Mouse (Mus musculus) forebrain, postnatal 0 days (tissue): ENCODE measurements around the gene Vgll4. TPM values are rescaled to one million over a fixed set of nuclear protein-coding genes. Genes with fewer than 3 reads are reported as not detected.

ENCODE experiments used
- ATAC-seq: fragments of 200-750 bp; cut with Nextera tagmentation; 2 replicates; pipeline ENCODE4 v1.8.0; 2017; ENCODE audit warnings: mild to moderate bottlenecking, moderate library complexity
- DNase-seq: peaks from one replicate; pipeline ENCODE4 v3.0.0-alpha.2; 2015
- H3K27ac ChIP-seq: fragments of 300-500 bp; sonication (generic); 2 replicates; pipeline ENCODE4 v1.5.1; 2014; ENCODE audit warnings: low read depth, mild to moderate bottlenecking, antibody characterized with exemption, low read length, moderate library complexity, mixed read lengths
- H3K27me3 ChIP-seq: fragments of 300-500 bp; sonication (generic); 2 replicates; pipeline ENCODE4 v1.6.1; 2014; ENCODE audit warnings: mild to moderate bottlenecking, low read length, mixed read lengths; ENCODE audit not compliant: insufficient read depth
- H3K36me3 ChIP-seq: fragments of 300-500 bp; sonication (generic); 2 replicates; pipeline ENCODE4 v1.6.1; 2014; ENCODE audit warnings: mild to moderate bottlenecking, moderate library complexity; ENCODE audit not compliant: insufficient read depth
- H3K4me1 ChIP-seq: fragments of 300-500 bp; sonication (generic); 2 replicates; pipeline ENCODE4 v1.6.1; 2014; ENCODE audit warnings: antibody characterized with exemption; ENCODE audit not compliant: insufficient read depth
- H3K4me2 ChIP-seq: fragments of 300-500 bp; sonication (generic); 2 replicates; pipeline ENCODE4 v1.6.1; 2014; ENCODE audit warnings: low read depth, mild to moderate bottlenecking, moderate library complexity
- H3K4me3 ChIP-seq: fragments of 300-500 bp; sonication (generic); 2 replicates; pipeline ENCODE4 v1.5.1; 2014; ENCODE audit warnings: low read depth, low read length, mixed read lengths
- H3K9ac ChIP-seq: fragments of 300-500 bp; sonication (generic); 2 replicates; pipeline ENCODE4 v1.6.1; 2014; ENCODE audit warnings: mild to moderate bottlenecking
- H3K9me3 ChIP-seq: fragments of 300-500 bp; sonication (generic); 2 replicates; pipeline ENCODE4 v1.6.1; 2016; ENCODE audit warnings: low read length
- CTCF ChIP-seq: sonication (generic); IDR thresholded peaks from 2 replicates; pipeline ENCODE4 v1.5.1; 2016; ENCODE audit warnings: antibody characterized with exemption, control low read depth, low read depth
- WGBS: fragments of 180-500 bp; shearing (Covaris S2); extraction: QIAGEN DNeasy Blood & Tissue Kit; methylation state at CpG from one replicate; pipeline ENCODE4 v1.1.7; 2014; 5-methylcytosine and 5-hydroxymethylcytosine counted together
- polyA plus RNA-seq: library from polyadenylated mRNA; unstranded; fragments of >200 nt; fragmentation: Nextera tagmentation; extraction: Ambion mirVana; gene quantifications from 2 replicates; pipeline ENCODE4 v1.2.1, GENCODE M21; 2015
- total RNA-seq: library from RNA; depleted of rRNA; stranded (reverse); fragments of >200 nt; gene quantifications from 2 replicates; pipeline ENCODE4 v1.2.3, GENCODE M21; 2014

Gene Vgll4
- total and polyA plus RNA-seq, 2 experiments from 2014 or later: 58.0 to 59.2 TPM

- H3K9ac ChIP-seq: peak overlapping the region; percentile 62
- no peaks in the 10 kb centered on the region for H3K9me3 ChIP-seq
- no peaks in the 10 kb centered on the region for H3K36me3 ChIP-seq
- H3K4me1 ChIP-seq: peaks cover 40% of the 10 kb centered on the region
- peak overlapping the region; percentile 33 for H3K4me3 ChIP-seq
- peak; percentile 94 for DNase-seq
- 0% methylated on average over 18 of the region's 18 CpGs for WGBS
- H3K27me3 ChIP-seq: no peaks in the 10 kb centered on the region
- H3K27ac ChIP-seq: peak overlapping the region; percentile 95
- peak; percentile 93 for ATAC-seq
- TF ChIP-seq CTCF: no peak
- H3K4me2 ChIP-seq: peak overlapping the region; percentile 64
Observed at GRCm38 (mm10) chr6:114875018-114875558, 94.7 kb downstream of the Vgll4 start.

- 10% methylated on average over 19 of the region's 19 CpGs for WGBS
Observed at GRCm38 (mm10) chr6:114874138-114874928, 95.5 kb downstream of the Vgll4 start.

DNA sequence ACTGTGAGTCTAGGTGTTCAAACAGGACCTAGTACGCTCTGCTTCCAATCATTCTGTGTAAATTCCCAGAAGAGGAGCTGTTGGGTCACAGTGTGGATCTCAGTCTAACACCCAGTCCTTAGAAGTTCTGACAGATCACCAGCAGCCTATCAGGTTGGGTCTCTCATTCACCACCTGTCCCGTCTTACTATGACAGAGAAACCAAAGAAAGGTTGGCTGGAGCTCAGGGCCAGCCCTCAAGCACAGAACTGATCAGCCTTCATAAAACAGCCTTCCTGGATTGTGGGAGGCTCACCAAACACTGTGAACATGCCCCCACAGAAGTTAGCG lies 96.0 kb downstream of the Vgll4 start:
- peak overlapping the region; percentile 33; the same call in 1 of the 2 replicates for H3K4me3 ChIP-seq

More at GRCm38 (mm10) chr6:114874138-114874928, 95.5 kb downstream of the Vgll4 start:
- ATAC-seq (no peak; the same call in 1 of the 2 replicates), DNase-seq (peak; percentile 43)
- peak; percentile 30; the same call in 1 of the 2 replicates for TF ChIP-seq CTCF
- peak overlapping the region; percentile 95 for H3K27ac ChIP-seq
- no peaks in the 10 kb centered on the region for H3K36me3 ChIP-seq
- H3K9me3 ChIP-seq: no peaks in the 10 kb centered on the region
- peaks cover 42% of the 10 kb centered on the region for H3K4me1 ChIP-seq
- H3K9ac ChIP-seq: peak overlapping the region; percentile 62
- peak overlapping the region; percentile 64 for H3K4me2 ChIP-seq
- H3K27me3 ChIP-seq: no peaks in the 10 kb centered on the region
- peak overlapping the region; percentile 33 for H3K4me3 ChIP-seq

DNA sequence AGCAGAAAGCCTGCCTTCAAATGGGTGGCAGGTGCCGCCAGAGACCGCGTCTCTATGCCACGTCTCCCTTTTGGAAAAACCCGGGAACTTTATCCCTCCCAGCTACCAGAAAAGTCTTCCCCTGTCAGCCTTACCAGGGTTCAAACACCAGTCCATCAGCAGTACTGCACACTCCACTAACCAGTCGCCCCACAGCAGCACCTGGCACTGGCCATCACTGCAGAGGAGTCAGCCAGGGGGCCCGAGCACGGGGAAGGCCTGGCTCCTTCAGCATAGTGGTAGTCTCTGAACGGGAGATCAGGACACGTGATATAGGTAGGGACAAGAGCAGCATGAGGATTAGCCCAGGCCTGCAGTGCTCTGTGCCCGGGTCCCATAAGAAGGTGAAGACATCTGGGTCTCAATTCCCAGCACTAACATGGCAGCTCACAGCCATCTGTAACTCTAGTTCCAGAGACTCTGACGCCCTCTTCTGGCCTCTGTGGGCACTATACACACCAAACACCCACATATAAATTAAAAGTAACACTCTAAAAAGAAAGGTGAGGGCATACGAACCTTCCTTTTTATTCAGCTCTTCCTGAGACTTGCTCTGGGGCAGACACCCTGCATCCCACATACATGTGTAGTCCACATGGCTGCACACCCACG lies 98.7 kb downstream of the Vgll4 start:
- H3K9me3 ChIP-seq: no peaks in the 10 kb centered on the region
- no peak overlapping the region for H3K27ac ChIP-seq
- no peaks in the 10 kb centered on the region for H3K27me3 ChIP-seq
- no peaks in the 10 kb centered on the region for H3K36me3 ChIP-seq
- peaks cover 32% of the 10 kb centered on the region for H3K4me1 ChIP-seq
- H3K9ac ChIP-seq: no peak overlapping the region
- DNase-seq (no peak), ATAC-seq (no peak)
- no peak overlapping the region for H3K4me2 ChIP-seq
- WGBS: 86% methylated on average over 14 of the region's 14 CpGs
- TF ChIP-seq CTCF: no peak; the same call in 1 of the 2 replicates
- H3K4me3 ChIP-seq: no peak overlapping the region

More for the DNA sequence above, 96.0 kb downstream of the Vgll4 start:
- ATAC-seq: no peak
- H3K27me3 ChIP-seq: no peaks in the 10 kb centered on the region
- H3K4me1 ChIP-seq: peaks cover 38% of the 10 kb centered on the region
- 54% methylated on average over 3 of the region's 3 CpGs for WGBS
- no peak for DNase-seq
- no peak for TF ChIP-seq CTCF
- H3K9ac ChIP-seq: peak overlapping the region; percentile 62
- H3K36me3 ChIP-seq: no peaks in the 10 kb centered on the region
- H3K27ac ChIP-seq: peak overlapping the region; percentile 95
- peak overlapping the region; percentile 64 for H3K4me2 ChIP-seq
- no peaks in the 10 kb centered on the region for H3K9me3 ChIP-seq

- no peak for TF ChIP-seq CTCF
- no peak overlapping the region for H3K4me3 ChIP-seq
- H3K36me3 ChIP-seq: no peaks in the 10 kb centered on the region
- H3K27me3 ChIP-seq: no peaks in the 10 kb centered on the region
- no peak for DNase-seq
- peaks cover 18% of the 10 kb centered on the region for H3K4me1 ChIP-seq
- WGBS: 69% methylated on average over 6 of the region's 6 CpGs
- no peaks in the 10 kb centered on the region for H3K9me3 ChIP-seq
- ATAC-seq: peak; percentile 19; the same call in 1 of the 2 replicates
- H3K9ac ChIP-seq: no peak overlapping the region
- no peak overlapping the region for H3K4me2 ChIP-seq
- 0 out of 2 replicates have a peak overlapping the region, but pooled peaks have one; percentile 21 for H3K27ac ChIP-seq
Observed at GRCm38 (mm10) chr6:114869501-114870076, 100.2 kb downstream of the Vgll4 start.

GRCm38 (mm10) chr6:114868656-114869055 lies 101.1 kb downstream of the Vgll4 start:
- TF ChIP-seq CTCF: no peak
- 87% methylated on average over 7 of the region's 7 CpGs for WGBS
- Histone ChIP-seq H3K27ac (no peak overlapping the region), H3K36me3 (peaks cover 2% of the 10 kb centered on the region; the same call in 1 of the 2 replicates), H3K4me3 (no peak overlapping the region), H3K4me2 (no peak overlapping the region), H3K9ac (no peak overlapping the region), H3K4me1 (peaks cover 8% of the 10 kb centered on the region), H3K9me3 (no peaks in the 10 kb centered on the region), H3K27me3 (no peaks in the 10 kb centered on the region)
- DNase-seq (no peak), ATAC-seq (no peak)
